Mouse (Mus musculus): ENCODE data around the gene Sord. TPM values are rescaled to one million over a fixed set of nuclear protein-coding genes. Genes with fewer than 3 reads are reported as not detected.

The Sord gene
- total and polyA plus RNA-seq, 3 experiments, result 39.6 to 61.7 TPM; not detected in 1

- no peak for TF ChIP-seq NELFE (IDR thresholded peaks at IDR 0.05; ENCODE audit: low read depth, low read length)
- no peak within 1 kb of the TSS for H3K27ac ChIP-seq (ENCODE audit: control insufficient read depth, low read depth, low read length)
- H3K36me3 ChIP-seq (ENCODE audit: control insufficient read depth in 1 of 2, insufficient read depth in 2 of 2, low read length in 2 of 2), result no peaks in the 10 kb centered on the region
- no peak within 1 kb of the TSS for H3K9ac ChIP-seq (ENCODE audit: control insufficient read depth, low read depth, low read length, poor library complexity, severe bottlenecking)
- H3K9me3 ChIP-seq (replicated peaks; ENCODE audit: insufficient read depth, low read length), result no peaks in the 10 kb centered on the region
- H3K4me3 ChIP-seq (ENCODE audit: control insufficient read depth in 1 of 2, insufficient read depth in 1 of 2, low read depth in 2 of 2, low read length in 2 of 2), result no peak within 1 kb of the TSS
- H3K27me3 ChIP-seq (ENCODE audit: control insufficient read depth in 1 of 2, insufficient read depth in 2 of 2, low read length in 2 of 2), result no peaks in the 10 kb centered on the region
- H3K79me2 ChIP-seq (ENCODE audit: control insufficient read depth, insufficient read depth, low read length, poor library complexity), result no peaks in the 10 kb centered on the region
- DNase-seq (ENCODE audit: low read depth, low spot score), result no peak
- H3K4me1 ChIP-seq (ENCODE audit: control insufficient read depth in 1 of 2, insufficient read depth in 2 of 2, low read length in 2 of 2), result no peaks in the 10 kb centered on the region
Measured at GRCm38 (mm10) chr2:122298596-122299490, 64.3 kb downstream of the Sord start, which contains the start of gene Duoxa2. Gene Duoxa2, plus strand, starts transcription at chr2:122298900.

GRCm38 (mm10) chr2:122299911-122300655, 65.5 kb downstream of the Sord start:
- no peak for DNase-seq (ENCODE audit: low read depth, low spot score)
- Histone ChIP-seq H3K36me3 (ENCODE audit: control insufficient read depth in 1 of 2, insufficient read depth in 2 of 2, low read length in 2 of 2) (no peaks in the 10 kb centered on the region), H3K27me3 (ENCODE audit: control insufficient read depth in 1 of 2, insufficient read depth in 2 of 2, low read length in 2 of 2) (no peaks in the 10 kb centered on the region; a peak in 1 of 4 replicates), H3K27ac (ENCODE audit: control insufficient read depth, low read depth, low read length) (no peak overlapping the region), H3K9ac (ENCODE audit: control insufficient read depth, low read depth, low read length, poor library complexity, severe bottlenecking) (no peak overlapping the region), H3K4me3 (ENCODE audit: control insufficient read depth in 1 of 2, insufficient read depth in 1 of 2, low read depth in 2 of 2, low read length in 2 of 2) (no peak overlapping the region), H3K9me3 (replicated peaks; ENCODE audit: insufficient read depth, low read length) (no peaks in the 10 kb centered on the region), H3K4me1 (ENCODE audit: control insufficient read depth in 1 of 2, insufficient read depth in 2 of 2, low read length in 2 of 2) (no peaks in the 10 kb centered on the region), H3K79me2 (ENCODE audit: control insufficient read depth, insufficient read depth, low read length, poor library complexity) (no peaks in the 10 kb centered on the region)
- no peak for TF ChIP-seq UBTF (IDR thresholded peaks at IDR 0.05; ENCODE audit: borderline replicate concordance, insufficient read depth, low read depth, low read length)
- no peak for TF ChIP-seq SMC3 (IDR thresholded peaks at IDR 0.05; ENCODE audit: low read depth, low read length)
- TF ChIP-seq MAX (IDR thresholded peaks at IDR 0.05; ENCODE audit: low read length), result no peak
- no peak for TF ChIP-seq JUND (IDR thresholded peaks at IDR 0.05; ENCODE audit: low read depth, low read length)
- TF ChIP-seq RCOR1 (IDR thresholded peaks at IDR 0.05; ENCODE audit: low read depth, low read length), result no peak
- TF ChIP-seq ZNF384 (IDR thresholded peaks at IDR 0.05; ENCODE audit: low read depth, low read length), result no peak
- TF ChIP-seq ZC3H11A (IDR thresholded peaks at IDR 0.05; ENCODE audit: low read depth, low read length), result no peak

- Histone ChIP-seq H3K79me2 (ENCODE audit: control insufficient read depth, insufficient read depth, low read length, poor library complexity) (no peaks in the 10 kb centered on the region), H3K27ac (ENCODE audit: control insufficient read depth, low read depth, low read length) (no peak overlapping the region), H3K9ac (ENCODE audit: control insufficient read depth, low read depth, low read length, poor library complexity, severe bottlenecking) (no peak overlapping the region), H3K36me3 (ENCODE audit: control insufficient read depth in 1 of 2, insufficient read depth in 2 of 2, low read length in 2 of 2) (no peaks in the 10 kb centered on the region), H3K27me3 (ENCODE audit: control insufficient read depth in 1 of 2, insufficient read depth in 2 of 2, low read length in 2 of 2) (no peaks in the 10 kb centered on the region; a peak in 1 of 4 replicates), H3K4me3 (ENCODE audit: control insufficient read depth in 1 of 2, insufficient read depth in 1 of 2, low read depth in 2 of 2, low read length in 2 of 2) (no peak overlapping the region), H3K9me3 (replicated peaks; ENCODE audit: insufficient read depth, low read length) (no peaks in the 10 kb centered on the region), H3K4me1 (ENCODE audit: control insufficient read depth in 1 of 2, insufficient read depth in 2 of 2, low read length in 2 of 2) (no peaks in the 10 kb centered on the region)
- no peak for DNase-seq (ENCODE audit: low read depth, low spot score)
- TF ChIP-seq CTCF (IDR thresholded peaks at IDR 0.05 in 2 of 3, conservative IDR thresholded peaks at IDR 0.05 in 1 of 3; ENCODE audit: control insufficient read depth in 1 of 3, insufficient read depth in 1 of 3, low read depth in 2 of 3, low read length in 3 of 3, poor library complexity in 1 of 3, severe bottlenecking in 1 of 3) (no peak), POLR2AphosphoS5 (IDR thresholded peaks at IDR 0.05; ENCODE audit: borderline replicate concordance, low read depth, low read length) (no peak), HCFC1 (IDR thresholded peaks at IDR 0.05; ENCODE audit: low read depth, low read length) (no peak)
Measured at GRCm38 (mm10) chr2:122300656-122301020, 66.1 kb downstream of the Sord start.
